Mouse (Mus musculus) kidney, postnatal 0 days (tissue): Measurements from ENCODE around the gene Olfr64. TPM values are rescaled to one million over a fixed set of nuclear protein-coding genes. Genes with fewer than 3 reads are reported as not detected.

Experiments
- ATAC-seq: fragments of 200-750 bp; cut with Nextera tagmentation; replicated peaks from 2 replicates; pipeline ENCODE4 v1.8.0; 2017; ENCODE audit warnings: low read depth, moderate number of reproducible peaks, moderate TSS enrichment, moderate library complexity; ENCODE audit not compliant: low FRiP score
- DNase-seq: peaks from one replicate; pipeline ENCODE4 v3.0.0-alpha.2; 2016; ENCODE audit warnings: low spot score
- H3K27ac ChIP-seq: fragments of 300-500 bp; sonication (generic); 2 replicates; pipeline ENCODE4 v1.5.1; 2014; ENCODE audit warnings: mild to moderate bottlenecking
- H3K27me3 ChIP-seq: fragments of 300-500 bp; sonication (generic); 2 replicates; pipeline ENCODE4 v1.6.1; 2014; ENCODE audit warnings: low read length, mixed read lengths; ENCODE audit not compliant: insufficient read depth
- H3K36me3 ChIP-seq: fragments of 300-500 bp; sonication (generic); 2 replicates; pipeline ENCODE4 v1.6.1; 2014; ENCODE audit warnings: low read length, mixed read lengths; ENCODE audit not compliant: insufficient read depth
- H3K4me1 ChIP-seq: fragments of 300-500 bp; sonication (generic); replicated peaks from 2 replicates; pipeline ENCODE4 v1.6.1; 2014; ENCODE audit warnings: antibody characterized with exemption, low read length, mixed read lengths; ENCODE audit not compliant: insufficient read depth
- H3K4me2 ChIP-seq: fragments of 300-500 bp; sonication (generic); 2 replicates; pipeline ENCODE4 v1.6.1; 2014; ENCODE audit warnings: mild to moderate bottlenecking, low read length, moderate library complexity, mixed read lengths
- H3K4me3 ChIP-seq: fragments of 300-500 bp; sonication (generic); replicated peaks from 2 replicates; pipeline ENCODE4 v1.5.1; 2014; ENCODE audit warnings: low read depth, low read length
- H3K9ac ChIP-seq: fragments of 300-500 bp; sonication (generic); 2 replicates; pipeline ENCODE4 v1.6.1; 2014; ENCODE audit warnings: low read depth, low read length
- H3K9me3 ChIP-seq: fragments of 300-500 bp; sonication (generic); replicated peaks from 2 replicates; pipeline ENCODE4 v1.6.1; 2016; ENCODE audit warnings: low read length, inconsistent platforms, mixed read lengths
- CTCF ChIP-seq: IDR thresholded peaks from 2 replicates; pipeline ENCODE4 v1.5.1; 2016; ENCODE audit warnings: antibody characterized with exemption, low read depth, mild to moderate bottlenecking, moderate library complexity
- WGBS: fragments of 180-500 bp; shearing (Covaris S2); extraction: QIAGEN DNeasy Blood & Tissue Kit; methylation state at CpG from one replicate; pipeline ENCODE4 v1.1.7; 2014; 5-methylcytosine and 5-hydroxymethylcytosine counted together
- polyA plus RNA-seq: library from polyadenylated mRNA; unstranded; fragments of >200 nt; fragmentation: Nextera tagmentation; extraction: Ambion mirVana; gene quantifications from 2 replicates; pipeline ENCODE4 v1.2.1, GENCODE M21; 2015

Olfr64 gene
- polyA plus RNA-seq, 1 experiment from 2014 or later: not detected

- Histone ChIP-seq H3K27ac (no peak within 1 kb of the TSS), H3K4me1 (no peaks in the 10 kb centered on the region), H3K27me3 (no peaks in the 10 kb centered on the region), H3K9ac (no peak within 1 kb of the TSS), H3K4me2 (no peak within 1 kb of the TSS), H3K9me3 (no peaks in the 10 kb centered on the region), H3K4me3 (no peak within 1 kb of the TSS), H3K36me3 (no peaks in the 10 kb centered on the region)
- no peak for ATAC-seq
- 52% methylated on average over 2 of the region's 2 CpGs for WGBS
- DNase-seq: no peak
- TF ChIP-seq CTCF: no peak
Measured at GRCm38 (mm10) chr7:103903187-103903586, 8.9 kb upstream of the Olfr64 start, which contains the start of gene Olfr65. TSS of gene Olfr65 (plus strand) at chr7:103903487.

GRCm38 (mm10) chr7:103886152-103886551 is 8.1 kb downstream of the Olfr64 start, which contains the start of gene Olfr66:
TSS of gene Olfr66 (minus strand) at chr7:103886252.
- TF ChIP-seq CTCF: no peak
- no peak within 1 kb of the TSS for H3K4me2 ChIP-seq
- no peaks in the 10 kb centered on the region for H3K27me3 ChIP-seq
- H3K27ac ChIP-seq: no peak within 1 kb of the TSS
- H3K4me3 ChIP-seq: no peak within 1 kb of the TSS
- no peaks in the 10 kb centered on the region for H3K4me1 ChIP-seq
- H3K36me3 ChIP-seq: no peaks in the 10 kb centered on the region
- no peaks in the 10 kb centered on the region for H3K9me3 ChIP-seq
- ATAC-seq: no peak
- H3K9ac ChIP-seq: no peak within 1 kb of the TSS
- DNase-seq: no peak

GRCm38 (mm10) chr7:103877093-103877492 is 17.2 kb downstream of the Olfr64 start:
- DNase-seq (no peak), ATAC-seq (no peak)
- WGBS: 78% methylated on average over 2 of the region's 2 CpGs
- no peak overlapping the region for H3K4me2 ChIP-seq
- no peak overlapping the region for H3K4me3 ChIP-seq
- no peaks in the 10 kb centered on the region for H3K4me1 ChIP-seq
- no peaks in the 10 kb centered on the region for H3K27me3 ChIP-seq
- no peak overlapping the region for H3K9ac ChIP-seq
- no peaks in the 10 kb centered on the region for H3K36me3 ChIP-seq
- H3K27ac ChIP-seq: no peak overlapping the region
- no peaks in the 10 kb centered on the region for H3K9me3 ChIP-seq
- TF ChIP-seq CTCF: no peak

- no peak overlapping the region for H3K4me3 ChIP-seq
- DNase-seq (peak; percentile 5), ATAC-seq (no peak)
- no peaks in the 10 kb centered on the region for H3K36me3 ChIP-seq
- H3K4me1 ChIP-seq: no peaks in the 10 kb centered on the region
- TF ChIP-seq CTCF: peak; percentile 30
- 43% methylated on average over 5 of the region's 5 CpGs for WGBS
- H3K9ac ChIP-seq: no peak overlapping the region
- no peaks in the 10 kb centered on the region for H3K27me3 ChIP-seq
- H3K9me3 ChIP-seq: no peaks in the 10 kb centered on the region
- H3K27ac ChIP-seq: no peak overlapping the region
- H3K4me2 ChIP-seq: no peak overlapping the region
Measured at GRCm38 (mm10) chr7:103874451-103874850, 19.8 kb downstream of the Olfr64 start.

GRCm38 (mm10) chr7:103873064-103873463 is 21.2 kb downstream of the Olfr64 start:
- ATAC-seq: no peak
- Histone ChIP-seq H3K9ac (no peak overlapping the region), H3K4me2 (no peak overlapping the region), H3K4me3 (no peak overlapping the region), H3K4me1 (no peaks in the 10 kb centered on the region), H3K27ac (no peak overlapping the region), H3K36me3 (no peaks in the 10 kb centered on the region), H3K27me3 (no peaks in the 10 kb centered on the region), H3K9me3 (no peaks in the 10 kb centered on the region)
- peak; percentile 61 for TF ChIP-seq CTCF
- DNase-seq: peak; percentile 14
- 0% methylated on average over 1 of the region's 1 CpGs for WGBS

GRCm38 (mm10) chr7:103870667-103871066 is 23.6 kb downstream of the Olfr64 start:
- DNase-seq (no peak), ATAC-seq (no peak)
- H3K9ac ChIP-seq: no peak overlapping the region
- no peak for TF ChIP-seq CTCF
- no peaks in the 10 kb centered on the region for H3K27me3 ChIP-seq
- no peak overlapping the region for H3K4me2 ChIP-seq
- no peaks in the 10 kb centered on the region for H3K36me3 ChIP-seq
- H3K27ac ChIP-seq: no peak overlapping the region
- no peaks in the 10 kb centered on the region for H3K4me1 ChIP-seq
- no peaks in the 10 kb centered on the region for H3K9me3 ChIP-seq
- H3K4me3 ChIP-seq: no peak overlapping the region

- Histone ChIP-seq H3K27me3 (no peaks in the 10 kb centered on the region), H3K4me2 (no peak overlapping the region), H3K27ac (no peak overlapping the region), H3K9me3 (no peaks in the 10 kb centered on the region), H3K4me1 (no peaks in the 10 kb centered on the region), H3K9ac (no peak overlapping the region), H3K4me3 (no peak overlapping the region), H3K36me3 (no peaks in the 10 kb centered on the region)
- ATAC-seq: no peak
- TF ChIP-seq CTCF: no peak
- DNase-seq: no peak
Measured at GRCm38 (mm10) chr7:103865716-103866115, 28.6 kb downstream of the Olfr64 start.
